Mouse (Mus musculus) right cerebral cortex, postnatal 14 days (tissue): ENCODE measurements around the gene Glipr2.

Experiments used
- DNase-seq: peaks from one replicate; pipeline ENCODE4 v3.0.0; 2022

Glipr2 gene

GRCm38 (mm10) chr4:43957292-43957845 is at the start of gene Glipr2:
Gene Glipr2, plus strand, starts transcription at chr4:43957401.
- DNase-seq, result peak; percentile 83

DNA sequence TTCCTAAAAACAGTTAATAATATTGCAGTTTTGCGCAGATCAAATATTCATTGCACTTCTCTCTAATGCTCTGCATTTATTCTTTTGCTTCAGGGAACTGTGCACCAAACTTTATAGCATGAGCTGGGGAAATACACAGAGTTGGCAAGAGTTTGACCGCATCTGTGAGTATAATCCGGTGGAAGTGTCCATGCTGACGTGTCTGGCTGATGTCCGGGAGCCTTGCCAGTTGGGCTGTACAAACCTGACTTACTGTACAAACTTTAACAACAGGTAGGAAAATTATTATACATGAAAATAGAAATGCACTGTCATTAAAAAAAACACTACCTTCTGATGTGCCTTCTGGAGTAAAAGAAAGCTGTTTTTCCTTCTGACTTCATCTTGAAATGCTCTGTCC is 39.0 kb upstream of the Glipr2 start:
- no peak for DNase-seq

- DNase-seq, result no peak
Measured at GRCm38 (mm10) chr4:43920602-43921001, 36.6 kb upstream of the Glipr2 start.

GRCm38 (mm10) chr4:43925125-43925524 is 32.1 kb upstream of the Glipr2 start:
- DNase-seq, result no peak

- peak; percentile 79 for DNase-seq
Measured at GRCm38 (mm10) chr4:43925779-43926178, 31.4 kb upstream of the Glipr2 start.

- no peak for DNase-seq
Measured at GRCm38 (mm10) chr4:43927826-43928225, 29.4 kb upstream of the Glipr2 start.

DNA sequence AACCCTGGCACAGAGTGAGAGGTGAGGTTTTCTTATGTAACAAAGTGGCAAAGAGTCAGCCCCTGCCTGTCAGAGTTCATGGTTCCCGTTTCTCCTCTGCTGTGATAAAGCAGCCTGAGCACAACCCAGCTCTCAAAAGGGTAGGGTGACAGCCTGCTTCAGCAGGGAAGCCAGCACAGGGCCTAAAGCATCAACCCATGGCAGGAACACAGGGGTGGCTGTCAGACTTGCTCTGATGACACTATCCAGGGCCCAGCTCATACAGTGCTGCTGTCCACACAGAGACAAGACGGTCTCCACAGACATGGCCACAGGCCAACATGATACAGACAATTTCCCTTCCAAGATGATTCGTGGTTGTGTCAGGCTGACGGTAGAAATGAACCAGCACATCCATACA is 25.3 kb upstream of the Glipr2 start:
- DNase-seq, result no peak

GRCm38 (mm10) chr4:43936186-43936585 is 21.0 kb upstream of the Glipr2 start:
- no peak for DNase-seq

GRCm38 (mm10) chr4:43936749-43937674 is 20.2 kb upstream of the Glipr2 start:
- no peak for DNase-seq

DNA sequence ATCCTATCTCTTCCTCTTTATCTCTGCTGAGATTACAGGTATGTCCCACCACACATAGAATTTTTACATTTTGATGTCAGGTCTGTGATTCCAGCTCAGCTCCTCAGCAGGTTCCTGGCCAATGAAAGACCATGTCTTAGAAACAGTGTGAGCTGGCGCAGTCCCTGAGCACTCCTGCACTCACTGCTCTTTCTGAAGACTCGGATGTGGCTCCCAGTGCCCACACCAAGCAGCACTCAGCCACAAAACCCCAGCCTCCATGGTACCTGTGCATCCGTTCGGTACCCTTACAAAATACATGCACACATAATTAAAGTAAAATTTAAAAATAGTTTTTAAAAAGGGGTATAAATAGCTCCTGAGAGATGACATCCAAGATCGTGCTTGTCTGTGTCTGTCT is 15.9 kb upstream of the Glipr2 start:
- DNase-seq, result no peak

- DNase-seq, result no peak
Measured at GRCm38 (mm10) chr4:43942421-43942820, 14.8 kb upstream of the Glipr2 start.

DNA sequence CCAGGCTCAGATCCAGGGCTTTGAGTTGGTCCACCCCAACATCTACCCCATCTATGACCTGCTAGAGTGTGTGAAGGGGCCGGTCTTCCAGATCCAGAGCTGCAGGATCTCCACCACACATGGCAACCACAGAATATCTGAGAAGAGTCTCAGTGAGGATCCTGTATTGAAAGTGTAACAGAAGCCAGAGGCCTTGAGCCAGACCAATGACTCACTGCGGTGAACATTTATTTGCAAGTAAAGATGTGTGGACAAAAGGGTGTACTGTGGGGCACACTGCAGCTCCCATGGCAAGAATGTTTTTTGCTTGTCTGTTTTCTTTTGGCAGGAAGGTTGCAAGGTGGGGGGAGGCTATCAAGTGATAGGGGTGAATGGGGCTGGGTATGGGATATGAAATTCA is 9.6 kb upstream of the Glipr2 start:
- no peak for DNase-seq

GRCm38 (mm10) chr4:43957846-43958461 is 753 bp downstream of the Glipr2 start:
- DNase-seq, result peak; percentile 34

DNA sequence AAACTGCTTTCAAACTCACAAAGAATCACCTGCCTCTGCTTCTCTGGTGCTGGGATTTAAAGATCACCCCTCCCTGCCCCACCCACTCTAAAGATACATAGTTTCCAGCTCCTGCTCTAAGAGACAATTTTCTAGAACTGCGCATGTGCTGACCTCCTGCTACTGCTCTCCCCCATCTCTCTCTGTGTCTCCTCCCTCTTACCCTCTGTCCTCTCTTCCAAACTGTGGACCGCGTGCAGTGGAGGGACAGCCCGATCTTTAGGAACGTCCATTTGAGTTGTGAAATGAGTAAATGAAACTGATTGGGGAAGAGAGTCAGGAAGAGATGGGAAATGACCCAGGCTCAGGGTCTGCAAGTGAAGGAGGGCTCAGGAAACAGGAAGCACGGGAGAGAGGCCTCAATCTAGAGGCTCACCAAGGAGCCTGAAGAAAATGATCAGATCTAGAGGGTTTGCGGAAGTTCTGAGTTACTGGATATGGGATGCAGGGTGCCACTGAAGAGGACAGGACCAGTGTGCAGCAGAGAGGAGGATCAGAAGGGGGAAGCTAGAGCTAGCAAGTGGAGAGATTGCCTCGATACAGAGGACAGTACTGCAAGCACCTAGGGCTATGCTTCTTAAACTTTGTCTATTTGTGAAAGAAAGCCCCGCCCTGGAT is 2.5 kb downstream of the Glipr2 start:
- DNase-seq, result no peak

DNA sequence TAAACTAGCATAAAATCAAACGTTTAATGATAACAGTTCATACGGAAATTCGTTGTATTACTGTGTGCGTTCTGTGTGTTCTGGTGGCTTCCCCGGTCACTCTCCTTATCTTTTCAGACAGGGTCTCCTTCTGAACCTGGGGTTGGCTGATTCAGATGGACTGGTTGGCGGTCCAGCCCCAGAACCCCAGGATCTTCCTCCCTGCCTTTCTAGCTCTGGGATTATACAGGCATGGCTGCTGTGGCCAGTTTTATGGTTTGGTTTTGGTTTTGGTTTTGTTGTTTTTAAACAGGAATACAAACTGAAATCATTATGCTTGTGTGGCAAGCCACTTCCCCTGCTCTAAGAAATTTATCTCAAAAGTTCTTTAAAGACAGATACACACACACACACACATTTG is 3.0 kb downstream of the Glipr2 start:
- no peak for DNase-seq

GRCm38 (mm10) chr4:43964326-43964833 is 7.2 kb downstream of the Glipr2 start:
- no peak for DNase-seq

GRCm38 (mm10) chr4:43964951-43965684 is 7.9 kb downstream of the Glipr2 start:
- DNase-seq, result no peak

GRCm38 (mm10) chr4:43965856-43966535 is 8.8 kb downstream of the Glipr2 start:
- no peak for DNase-seq

- DNase-seq, result peak; percentile 58
Measured at GRCm38 (mm10) chr4:43968650-43969049, 11.4 kb downstream of the Glipr2 start.

DNA sequence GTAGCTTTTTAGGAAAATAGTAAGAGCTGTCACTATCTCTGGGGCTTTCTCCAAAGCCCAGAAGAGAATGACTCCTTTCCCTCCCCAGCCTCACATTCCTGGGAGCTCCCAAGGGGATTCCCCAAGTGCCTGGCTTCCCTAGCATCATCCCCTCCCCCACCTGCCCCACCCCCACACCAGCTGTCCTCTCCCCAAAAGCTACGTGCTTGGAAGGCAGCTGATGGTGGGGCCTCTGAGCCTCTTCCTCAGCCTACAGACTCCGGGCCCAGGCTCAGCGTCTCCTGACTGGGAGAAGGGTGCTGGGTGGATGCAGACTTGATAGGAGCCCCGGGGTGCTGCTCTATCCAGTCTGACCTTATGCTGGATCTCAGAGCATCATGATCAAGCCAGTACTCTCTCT is 12.2 kb downstream of the Glipr2 start:
- DNase-seq, result peak; percentile 17

- DNase-seq, result no peak
Measured at GRCm38 (mm10) chr4:43970393-43971330, 13.5 kb downstream of the Glipr2 start.
